Mouse (Mus musculus): Measurements from ENCODE around the gene Adgrf3.

- TF ChIP-seq CTCF (IDR thresholded peaks at IDR 0.05; ENCODE audit: extremely low read depth, insufficient read depth, low read length) (no peak), POLR2A (IDR thresholded peaks at IDR 0.05; ENCODE audit: extremely low read depth, insufficient read depth, low read length) (no peak)
Measured at GRCm38 (mm10) chr5:30161836-30162235, 43.7 kb downstream of the Adgrf3 start.

All from cortical plate, adult 2 months (tissue).